Mouse (Mus musculus): ENCODE data around the gene Tubgcp5. TPM values are rescaled to one million over a fixed set of nuclear protein-coding genes. Genes with fewer than 3 reads are reported as not detected.

Gene Tubgcp5
- polyA plus RNA-seq (2012; rRNA removed), result 4.8 and 5.6 TPM in 2 replicates

DNA sequence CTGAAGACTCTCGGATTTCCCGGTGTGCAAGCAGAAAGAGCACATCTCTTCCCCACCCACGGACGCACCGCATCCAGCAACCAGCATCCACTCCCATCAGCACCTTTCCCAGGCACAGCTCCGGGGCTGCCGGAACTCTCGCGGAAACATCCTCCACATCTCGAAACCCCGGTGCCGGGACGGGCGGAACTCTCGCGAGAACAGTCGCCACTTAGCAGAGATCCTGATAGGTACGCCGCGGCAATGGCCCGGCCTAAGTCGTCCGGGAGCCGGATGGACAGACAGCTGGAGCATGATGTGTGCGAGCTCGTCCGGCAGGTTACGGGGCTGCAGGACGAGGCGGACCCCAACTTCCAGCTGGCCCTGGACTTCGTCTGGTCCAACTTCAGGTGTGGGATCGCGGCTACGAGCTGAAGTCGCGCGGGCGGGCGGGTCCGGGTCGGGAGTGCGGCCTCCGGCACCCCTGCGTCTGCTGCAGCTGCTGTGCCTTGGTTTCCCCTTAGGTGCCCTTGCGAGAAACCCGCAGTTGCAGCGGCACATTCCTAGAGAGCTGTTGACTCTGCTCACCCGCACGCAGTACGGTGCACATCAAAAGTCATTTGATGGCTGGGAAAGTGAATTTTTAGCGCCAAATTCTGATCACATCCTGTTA is at the start of gene Tubgcp5:
Tubgcp5 (plus strand) TSS at position 203 of the 652 bp plus-strand sequence.

GRCm38 (mm10) chr7:55767926-55768325 is 26.0 kb upstream of the Tubgcp5 start, which contains the start of gene Siglech:
Gene Siglech, plus strand, starts transcription at chr7:55768178.

DNA sequence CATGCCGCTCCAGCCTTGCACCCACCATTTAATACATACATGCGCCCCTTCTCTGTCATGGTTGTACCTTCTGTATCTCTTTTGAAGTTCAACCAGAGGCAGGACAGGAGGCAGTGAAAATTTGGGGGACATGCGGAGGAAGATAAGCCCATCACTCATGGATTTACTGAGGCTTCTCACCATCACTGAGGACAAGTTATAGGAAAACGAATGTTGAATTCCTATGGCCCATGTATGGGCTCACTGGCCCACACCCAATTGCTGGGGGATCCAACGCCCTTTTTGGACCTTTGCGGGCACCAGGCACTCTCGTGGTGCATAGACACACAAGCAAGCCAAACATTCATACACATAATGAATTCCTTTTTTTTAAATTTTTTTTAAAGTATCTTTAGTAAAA is 47.5 kb downstream of the Tubgcp5 start, which contains the start of gene Cyfip1:
Cyfip1 (plus strand) TSS at position 301 of the 400 bp plus-strand sequence.

Other genes starting within 250 kb of the Tubgcp5 start
- gene Siglech, start 26.0 kb upstream of the Tubgcp5 start, polyA plus RNA-seq (2012; rRNA removed), result 0.31 and 0.32 TPM in 2 replicates
- gene Cyfip1, start 47.6 kb downstream of the Tubgcp5 start, polyA plus RNA-seq (2012; rRNA removed), result 5.7 and 6.6 TPM in 2 replicates
- gene Nipa2, start 168.3 kb downstream of the Tubgcp5 start, polyA plus RNA-seq (2012; rRNA removed), result 9.5 and 13.0 TPM in 2 replicates
- 8.1 and 9.6 TPM in 2 replicates for gene Nipa1, start 225.8 kb downstream of the Tubgcp5 start, polyA plus RNA-seq (2012; rRNA removed)